Comparison of ENCODE assay signal across 17 mouse cellular contexts in genomic region chr8:87631776-87632175, GRCm38 (mm10).
"Had no signal": no experiment of that assay in that cellular context is flagged by ENCODE, and none has a peak within 500 bp of the region (broad histone marks: within the 10 kb centered on the region; RNA-seq: fewer than 3 reads in every experiment).

No protein-coding gene starts in this region.

- H3K9me3 ChIP-seq: liver, embryonic 15.5 days; lung, embryonic 15.5 days; midbrain, embryonic 13.5 days; midbrain, embryonic 15.5 days; neural tube, embryonic 12.5 days; stomach, embryonic 15.5 days had no signal

- H3K4me3 ChIP-seq: liver, embryonic 15.5 days; lung, embryonic 15.5 days; megakaryocyte, embryonic 14.5 days; midbrain, embryonic 13.5 days; midbrain, embryonic 15.5 days; neural tube, embryonic 12.5 days; stomach, embryonic 15.5 days had no signal

- H3K27me3 ChIP-seq: liver, embryonic 15.5 days; lung, embryonic 15.5 days; midbrain, embryonic 13.5 days; midbrain, embryonic 15.5 days; neural tube, embryonic 12.5 days; stomach, embryonic 15.5 days had no signal

- H3K36me3 ChIP-seq: liver, embryonic 15.5 days; lung, embryonic 15.5 days; midbrain, embryonic 13.5 days; midbrain, embryonic 15.5 days; neural tube, embryonic 12.5 days; stomach, embryonic 15.5 days had no signal

- H3K4me1 ChIP-seq: liver, embryonic 15.5 days; lung, embryonic 15.5 days; midbrain, embryonic 15.5 days; neural tube, embryonic 12.5 days; stomach, embryonic 15.5 days had no signal

- H3K27ac ChIP-seq: liver, embryonic 15.5 days; lung, embryonic 15.5 days; macrophage; midbrain, embryonic 13.5 days; midbrain, embryonic 15.5 days; neural tube, embryonic 12.5 days; stomach, embryonic 15.5 days; stomach, postnatal 0 days had no signal

- DNase-seq: liver, postnatal 0 days; lung, adult 2 months; lung, postnatal 14 days; lung, postnatal 36 days; right cerebral cortex, postnatal 14 days; thymus, adult 2 months; thymus, postnatal 25 days; thymus, postnatal 4 days had no signal
